Mouse (Mus musculus): ENCODE measurements at regions not wholly inside any gene's neighbourhood (a gene's known extent, or its start where the extent isn't known, plus 50 kb on each side); places are given as distances from the start of the nearest gene placed in this dataset.

GRCm38 (mm10) chr7:130015375-130016014 is 423.8 kb downstream of the Wdr11 start:
- no peaks in the 10 kb centered on the region for H3K36me3 ChIP-seq (replicated peaks)
- no peak for DNase-seq (ENCODE audit: low spot score)
- peaks cover 67% of the 10 kb centered on the region for H3K9me3 ChIP-seq (replicated peaks)
- no peaks in the 10 kb centered on the region; the same call in 1 of the 2 replicates for H3K27me3 ChIP-seq (ENCODE audit: insufficient read depth, low read length)
- no peaks in the 10 kb centered on the region for H3K4me1 ChIP-seq (ENCODE audit: insufficient read depth, low read depth, low read length)
- no peak for ATAC-seq (ENCODE audit: extremely low read depth, insufficient number of reproducible peaks, low FRiP score, poor library complexity, severe bottlenecking)
- TF ChIP-seq GATA2 (IDR thresholded peaks at IDR 0.05; ENCODE audit: borderline replicate concordance, low read depth, low read length) (no peak), GATA1 (IDR thresholded peaks at IDR 0.05; ENCODE audit: borderline replicate concordance, low read length) (no peak), TAL1 (conservative IDR thresholded peaks at IDR 0.05; ENCODE audit: low read depth, low read length) (no peak)
- no peak overlapping the region for H3K4me3 ChIP-seq (ENCODE audit: low read depth, low read length)

GRCm38 (mm10) chr7:130016015-130016874 is 424.6 kb downstream of the Wdr11 start:
- Histone ChIP-seq H3K36me3 (replicated peaks) (no peaks in the 10 kb centered on the region), H3K9me3 (replicated peaks) (peaks cover 67% of the 10 kb centered on the region), H3K4me1 (ENCODE audit: insufficient read depth, low read depth, low read length) (no peaks in the 10 kb centered on the region), H3K27me3 (ENCODE audit: insufficient read depth, low read length) (no peaks in the 10 kb centered on the region; the same call in 1 of the 2 replicates), H3K4me3 (ENCODE audit: low read depth, low read length) (no peak overlapping the region)
- TF ChIP-seq POLR2AphosphoS5 (IDR thresholded peaks at IDR 0.05; ENCODE audit: insufficient replicate concordance, low read depth, low read length): no peak
- TF ChIP-seq CTCF (IDR thresholded peaks at IDR 0.05; ENCODE audit: low read depth, low read length): no peak
- TF ChIP-seq GATA2 (IDR thresholded peaks at IDR 0.05; ENCODE audit: borderline replicate concordance, low read depth, low read length): no peak
- TF ChIP-seq TAL1 (conservative IDR thresholded peaks at IDR 0.05; ENCODE audit: low read depth, low read length): no peak
- no peak for ATAC-seq (ENCODE audit: extremely low read depth, insufficient number of reproducible peaks, low FRiP score, poor library complexity, severe bottlenecking)
- no peak for DNase-seq (ENCODE audit: low spot score)

- no peak for ATAC-seq (ENCODE audit: extremely low read depth, insufficient number of reproducible peaks, low FRiP score, poor library complexity, severe bottlenecking)
- no peaks in the 10 kb centered on the region for H3K4me1 ChIP-seq (ENCODE audit: insufficient read depth, low read depth, low read length)
Measured at GRCm38 (mm10) chr7:130018891-130019290, 427.2 kb downstream of the Wdr11 start.

GRCm38 (mm10) chr7:130028945-130029344 is 437.3 kb downstream of the Wdr11 start:
- ATAC-seq (ENCODE audit: extremely low read depth, insufficient number of reproducible peaks, low FRiP score, poor library complexity, severe bottlenecking) (no peak), DNase-seq (ENCODE audit: low spot score) (no peak)
- Histone ChIP-seq H3K9me3 (replicated peaks) (peaks cover 55% of the 10 kb centered on the region), H3K27me3 (ENCODE audit: insufficient read depth, low read length) (no peaks in the 10 kb centered on the region), H3K4me3 (ENCODE audit: low read depth, low read length) (no peak overlapping the region), H3K36me3 (replicated peaks) (no peaks in the 10 kb centered on the region), H3K4me1 (ENCODE audit: insufficient read depth, low read depth, low read length) (no peaks in the 10 kb centered on the region)
- no peak for TF ChIP-seq CTCF (IDR thresholded peaks at IDR 0.05; ENCODE audit: low read depth, low read length)
- TF ChIP-seq TAL1 (conservative IDR thresholded peaks at IDR 0.05; ENCODE audit: low read depth, low read length): no peak
- no peak for TF ChIP-seq GATA2 (IDR thresholded peaks at IDR 0.05; ENCODE audit: borderline replicate concordance, low read depth, low read length)
- TF ChIP-seq POLR2AphosphoS5 (IDR thresholded peaks at IDR 0.05; ENCODE audit: insufficient replicate concordance, low read depth, low read length): no peak

More at GRCm38 (mm10) chr7:130018891-130019290, 427.2 kb downstream of the Wdr11 start:
- Histone ChIP-seq H3K9me3 (replicated peaks) (peaks cover 52% of the 10 kb centered on the region), H3K27me3 (ENCODE audit: insufficient read depth, low read length) (no peaks in the 10 kb centered on the region; the same call in 1 of the 2 replicates), H3K36me3 (replicated peaks) (no peaks in the 10 kb centered on the region), H3K4me3 (ENCODE audit: low read depth, low read length) (no peak overlapping the region)
- TF ChIP-seq POLR2AphosphoS5 (IDR thresholded peaks at IDR 0.05; ENCODE audit: insufficient replicate concordance, low read depth, low read length): no peak
- no peak for TF ChIP-seq GATA1 (IDR thresholded peaks at IDR 0.05; ENCODE audit: borderline replicate concordance, low read length)
- TF ChIP-seq TAL1 (conservative IDR thresholded peaks at IDR 0.05; ENCODE audit: low read depth, low read length): no peak
- TF ChIP-seq GATA2 (IDR thresholded peaks at IDR 0.05; ENCODE audit: borderline replicate concordance, low read depth, low read length): no peak
- no peak for TF ChIP-seq CTCF (IDR thresholded peaks at IDR 0.05; ENCODE audit: low read depth, low read length)
- no peak for DNase-seq (ENCODE audit: low spot score)

- peaks cover 58% of the 10 kb centered on the region for H3K9me3 ChIP-seq (replicated peaks)
- no peaks in the 10 kb centered on the region for H3K36me3 ChIP-seq (replicated peaks)
- no peak overlapping the region for H3K4me3 ChIP-seq (ENCODE audit: low read depth, low read length)
- no peaks in the 10 kb centered on the region for H3K4me1 ChIP-seq (ENCODE audit: insufficient read depth, low read depth, low read length)
- no peak for ATAC-seq (ENCODE audit: extremely low read depth, insufficient number of reproducible peaks, low FRiP score, poor library complexity, severe bottlenecking)
- H3K27me3 ChIP-seq (ENCODE audit: insufficient read depth, low read length): no peaks in the 10 kb centered on the region
- no peak for DNase-seq (ENCODE audit: low spot score)
- TF ChIP-seq TAL1 (conservative IDR thresholded peaks at IDR 0.05; ENCODE audit: low read depth, low read length) (no peak), GATA2 (IDR thresholded peaks at IDR 0.05; ENCODE audit: borderline replicate concordance, low read depth, low read length) (no peak), GATA1 (IDR thresholded peaks at IDR 0.05; ENCODE audit: borderline replicate concordance, low read length) (no peak), POLR2AphosphoS5 (IDR thresholded peaks at IDR 0.05; ENCODE audit: insufficient replicate concordance, low read depth, low read length) (no peak), CTCF (IDR thresholded peaks at IDR 0.05; ENCODE audit: low read depth, low read length) (no peak)
Measured at GRCm38 (mm10) chr7:130030711-130031110, 439.0 kb downstream of the Wdr11 start.

- peaks cover 65% of the 10 kb centered on the region for H3K9me3 ChIP-seq (replicated peaks)
- no peaks in the 10 kb centered on the region for H3K36me3 ChIP-seq (replicated peaks)
- DNase-seq (ENCODE audit: low spot score): no peak
- no peak overlapping the region for H3K4me3 ChIP-seq (ENCODE audit: low read depth, low read length)
- no peaks in the 10 kb centered on the region for H3K27me3 ChIP-seq (ENCODE audit: insufficient read depth, low read length)
- ATAC-seq (ENCODE audit: extremely low read depth, insufficient number of reproducible peaks, low FRiP score, poor library complexity, severe bottlenecking): no peak
- TF ChIP-seq CTCF (IDR thresholded peaks at IDR 0.05; ENCODE audit: low read depth, low read length): no peak
- no peak for TF ChIP-seq GATA2 (IDR thresholded peaks at IDR 0.05; ENCODE audit: borderline replicate concordance, low read depth, low read length)
- no peak for TF ChIP-seq GATA1 (IDR thresholded peaks at IDR 0.05; ENCODE audit: borderline replicate concordance, low read length)
- no peak for TF ChIP-seq TAL1 (conservative IDR thresholded peaks at IDR 0.05; ENCODE audit: low read depth, low read length)
- TF ChIP-seq POLR2AphosphoS5 (IDR thresholded peaks at IDR 0.05; ENCODE audit: insufficient replicate concordance, low read depth, low read length): no peak
- H3K4me1 ChIP-seq (ENCODE audit: insufficient read depth, low read depth, low read length): no peaks in the 10 kb centered on the region
Measured at GRCm38 (mm10) chr7:130036235-130036634, 444.6 kb downstream of the Wdr11 start.

Data from G1E (cell line).